Mouse (Mus musculus): ENCODE results near the gene Tmem132b.

- TF ChIP-seq POLR2AphosphoS2 (IDR thresholded peaks at IDR 0.05; ENCODE audit: low read depth, low read length) = no peak
- no peak for TF ChIP-seq E2F4 (IDR thresholded peaks at IDR 0.05; ENCODE audit: insufficient replicate concordance, low read depth, low read length)
- TF ChIP-seq BHLHE40 (IDR thresholded peaks at IDR 0.05; ENCODE audit: low read depth, low read length) = no peak
- no peak for TF ChIP-seq ZC3H11A (IDR thresholded peaks at IDR 0.05; ENCODE audit: low read depth, low read length)
- TF ChIP-seq EP300 (IDR thresholded peaks at IDR 0.05; ENCODE audit: low read length) = no peak
- TF ChIP-seq MAX (IDR thresholded peaks at IDR 0.05; ENCODE audit: low read length) = no peak
- TF ChIP-seq POLR2A (IDR thresholded peaks at IDR 0.05; ENCODE audit: low read depth, low read length) = no peak
- TF ChIP-seq CTCF (conservative IDR thresholded peaks at IDR 0.05 in 1 of 2, IDR thresholded peaks at IDR 0.05 in 1 of 2; ENCODE audit: low read depth in 2 of 2, low read length in 2 of 2) = no peak
These were observed 25.6 kb upstream of the Tmem132b start for GRCm38 (mm10) chr5:125505968-125506367.
